Mouse (Mus musculus) intestine, embryonic 16.5 days (tissue): ENCODE measurements at regions not wholly inside any gene's neighbourhood (a gene's known extent, or its start where the extent isn't known, plus 50 kb on each side); places are given as distances from the start of the nearest gene placed in this dataset.

Experiments used
- ATAC-seq: fragments of 200-750 bp; cut with Nextera tagmentation; 2 replicates; pipeline ENCODE4 v1.8.0; 2017; ENCODE audit warnings: moderate TSS enrichment, moderate library complexity
- H3K27ac ChIP-seq: fragments of 300-500 bp; sonication (generic); 2 replicates; pipeline ENCODE4 v1.5.1; 2014; ENCODE audit warnings: mild to moderate bottlenecking, low read length
- H3K27me3 ChIP-seq: fragments of 300-500 bp; sonication (generic); replicated peaks from 2 replicates; pipeline ENCODE4 v1.6.1; 2014; ENCODE audit warnings: low read length, control low read depth, mixed read lengths; ENCODE audit not compliant: control insufficient read depth, insufficient read depth
- H3K36me3 ChIP-seq: fragments of 300-500 bp; sonication (generic); 2 replicates; pipeline ENCODE4 v1.6.1; 2014; ENCODE audit warnings: low read length, control low read depth; ENCODE audit not compliant: control insufficient read depth, insufficient read depth
- H3K4me1 ChIP-seq: fragments of 300-500 bp; sonication (generic); 2 replicates; pipeline ENCODE4 v1.6.1; 2014; ENCODE audit warnings: low read length, control low read depth, mixed read lengths; ENCODE audit not compliant: control insufficient read depth, insufficient read depth
- H3K4me2 ChIP-seq: fragments of 300-500 bp; sonication (generic); 2 replicates; pipeline ENCODE4 v1.6.1; 2014; ENCODE audit warnings: low read depth, low read length, control low read depth
- H3K4me3 ChIP-seq: fragments of 300-500 bp; sonication (generic); 2 replicates; pipeline ENCODE4 v1.5.1; 2014; ENCODE audit warnings: mild to moderate bottlenecking, low read length
- H3K9ac ChIP-seq: fragments of 300-500 bp; sonication (generic); 2 replicates; pipeline ENCODE4 v1.6.1; 2014; ENCODE audit warnings: low read depth, low read length
- H3K9me3 ChIP-seq: fragments of 300-500 bp; sonication (generic); 2 replicates; pipeline ENCODE4 v1.6.1; 2016; ENCODE audit warnings: low read length, control low read depth; ENCODE audit not compliant: control insufficient read depth
- WGBS: fragments of 180-500 bp; shearing (Covaris S2); extraction: QIAGEN DNeasy Blood & Tissue Kit; methylation state at CpG from one replicate; pipeline ENCODE4 v1.1.7; 2014; 5-methylcytosine and 5-hydroxymethylcytosine counted together

DNA sequence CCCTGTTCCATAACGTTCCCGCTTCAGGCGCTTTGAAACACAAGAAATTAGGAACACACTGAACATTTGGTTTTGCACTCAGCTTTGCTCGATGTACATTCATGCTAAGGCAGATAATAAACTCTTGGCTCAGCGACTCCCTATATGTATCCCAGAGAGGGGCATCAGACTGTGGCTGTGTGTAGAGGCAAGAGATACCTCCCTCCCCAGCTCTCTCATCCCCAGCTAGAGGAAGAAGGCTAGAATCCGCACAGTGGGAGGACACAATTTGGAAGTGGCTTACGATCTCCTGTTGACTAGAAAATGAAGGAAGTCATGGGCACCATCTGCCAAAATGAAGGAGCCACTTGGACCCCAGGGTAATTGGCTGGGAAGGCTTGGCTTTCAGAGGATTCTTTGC lies 244.7 kb downstream of the C1d start:
- Histone ChIP-seq H3K4me1 (no peaks in the 10 kb centered on the region), H3K4me3 (no peak overlapping the region), H3K9me3 (no peaks in the 10 kb centered on the region), H3K9ac (no peak overlapping the region), H3K27me3 (no peaks in the 10 kb centered on the region), H3K4me2 (no peak overlapping the region), H3K36me3 (no peaks in the 10 kb centered on the region), H3K27ac (no peak overlapping the region)
- no peak for ATAC-seq
- 93% methylated on average over 7 of the region's 7 CpGs for WGBS

DNA sequence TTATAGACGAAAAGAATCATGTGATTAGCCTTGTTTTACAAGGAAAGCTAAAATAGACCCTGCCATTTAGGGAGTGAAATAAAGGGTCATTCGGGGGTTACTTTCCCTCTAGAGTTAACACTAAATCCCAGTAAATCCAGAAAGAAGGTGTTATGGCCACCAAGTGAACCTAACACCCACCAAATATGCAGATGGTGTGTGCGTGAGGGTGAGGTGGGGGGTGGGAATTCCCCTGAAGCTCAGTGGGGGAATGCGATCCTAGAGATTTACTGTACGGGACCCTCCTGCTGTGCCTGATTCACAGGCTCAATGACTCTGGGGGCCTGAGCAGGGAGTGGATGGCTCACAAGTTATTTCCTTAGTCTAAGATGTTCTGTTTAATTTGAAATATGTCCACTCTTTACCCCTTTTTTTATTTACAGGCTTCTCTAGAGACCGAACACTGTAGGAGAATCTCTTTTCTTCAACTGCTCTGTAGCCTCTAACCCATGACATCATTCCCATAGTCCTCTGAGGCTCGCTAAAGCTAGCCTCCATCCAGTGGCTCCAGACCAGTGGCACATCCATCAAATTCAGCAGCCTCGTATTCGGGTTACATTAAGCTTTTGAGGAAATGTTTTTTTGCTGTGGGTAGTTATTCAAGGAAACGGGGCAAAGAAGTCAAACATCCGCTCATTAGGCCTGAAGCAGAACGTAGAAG lies 265.0 kb downstream of the C1d start:
- no peak overlapping the region for H3K4me2 ChIP-seq
- H3K27ac ChIP-seq: no peak overlapping the region
- 68% methylated on average over 12 of the region's 12 CpGs for WGBS
- no peak overlapping the region for H3K4me3 ChIP-seq
- H3K27me3 ChIP-seq: no peaks in the 10 kb centered on the region
- no peaks in the 10 kb centered on the region for H3K9me3 ChIP-seq
- no peaks in the 10 kb centered on the region for H3K36me3 ChIP-seq
- ATAC-seq: no peak
- no peaks in the 10 kb centered on the region for H3K4me1 ChIP-seq
- H3K9ac ChIP-seq: no peak overlapping the region

- H3K27ac ChIP-seq: no peak overlapping the region
- no peak for ATAC-seq
- no peaks in the 10 kb centered on the region for H3K4me1 ChIP-seq
- H3K36me3 ChIP-seq: no peaks in the 10 kb centered on the region
- H3K4me3 ChIP-seq: no peak overlapping the region
- no peak overlapping the region for H3K9ac ChIP-seq
- H3K9me3 ChIP-seq: no peaks in the 10 kb centered on the region
- H3K4me2 ChIP-seq: no peak overlapping the region
- WGBS: 85% methylated on average over 4 of the region's 4 CpGs
- no peaks in the 10 kb centered on the region for H3K27me3 ChIP-seq
Observed at GRCm38 (mm10) chr11:17523329-17523728, 265.9 kb downstream of the C1d start.

GRCm38 (mm10) chr11:17524985-17525775 lies 267.8 kb downstream of the C1d start:
- Histone ChIP-seq H3K4me2 (no peak overlapping the region), H3K4me1 (no peaks in the 10 kb centered on the region), H3K27ac (no peak overlapping the region), H3K9ac (no peak overlapping the region), H3K9me3 (no peaks in the 10 kb centered on the region), H3K27me3 (no peaks in the 10 kb centered on the region), H3K4me3 (no peak overlapping the region), H3K36me3 (no peaks in the 10 kb centered on the region)
- ATAC-seq: no peak
- 49% methylated on average over 7 of the region's 7 CpGs for WGBS

GRCm38 (mm10) chr11:17526476-17526875 lies 269.1 kb downstream of the C1d start:
- Histone ChIP-seq H3K27ac (no peak overlapping the region), H3K4me1 (no peaks in the 10 kb centered on the region), H3K9ac (no peak overlapping the region), H3K4me2 (no peak overlapping the region), H3K36me3 (no peaks in the 10 kb centered on the region), H3K4me3 (no peak overlapping the region), H3K9me3 (no peaks in the 10 kb centered on the region), H3K27me3 (no peaks in the 10 kb centered on the region)
- ATAC-seq: no peak
- 67% methylated on average over 5 of the region's 5 CpGs for WGBS

- H3K4me1 ChIP-seq: no peaks in the 10 kb centered on the region
- no peaks in the 10 kb centered on the region for H3K36me3 ChIP-seq
- H3K9ac ChIP-seq: no peak overlapping the region
- no peaks in the 10 kb centered on the region for H3K9me3 ChIP-seq
- H3K27me3 ChIP-seq: no peaks in the 10 kb centered on the region
- 78% methylated on average over 6 of the region's 6 CpGs for WGBS
- ATAC-seq: no peak
- H3K4me3 ChIP-seq: no peak overlapping the region
- no peak overlapping the region for H3K27ac ChIP-seq
- no peak overlapping the region for H3K4me2 ChIP-seq
Observed at GRCm38 (mm10) chr11:17528609-17529008, 271.2 kb downstream of the C1d start.

DNA sequence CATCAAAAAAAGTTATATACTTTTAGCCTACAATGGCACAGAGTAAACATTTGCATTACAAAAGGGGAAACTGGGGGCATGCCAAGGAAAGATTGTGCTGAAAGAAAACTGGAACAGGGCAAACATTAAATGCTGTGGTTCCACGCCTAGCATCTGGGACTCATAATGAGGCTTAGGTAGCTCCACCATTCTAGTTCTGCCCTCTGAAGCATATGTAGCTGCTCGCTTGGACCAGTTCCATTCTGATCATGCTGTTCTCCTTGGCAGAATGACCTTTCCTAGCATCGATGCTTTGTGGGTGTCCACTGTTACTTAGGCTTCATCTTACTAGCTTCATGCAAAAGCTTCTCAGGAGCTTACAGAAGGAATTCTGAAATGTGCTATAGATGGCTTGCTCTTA lies 276.3 kb downstream of the C1d start:
- no peak overlapping the region for H3K9ac ChIP-seq
- H3K4me3 ChIP-seq: no peak overlapping the region
- no peaks in the 10 kb centered on the region for H3K4me1 ChIP-seq
- 82% methylated on average over 3 of the region's 3 CpGs for WGBS
- H3K27me3 ChIP-seq: no peaks in the 10 kb centered on the region
- H3K9me3 ChIP-seq: no peaks in the 10 kb centered on the region
- no peak overlapping the region for H3K4me2 ChIP-seq
- no peaks in the 10 kb centered on the region for H3K36me3 ChIP-seq
- ATAC-seq: no peak
- H3K27ac ChIP-seq: no peak overlapping the region

- H3K27me3 ChIP-seq: no peaks in the 10 kb centered on the region
- no peaks in the 10 kb centered on the region for H3K36me3 ChIP-seq
- no peak overlapping the region for H3K9ac ChIP-seq
- H3K4me1 ChIP-seq: no peaks in the 10 kb centered on the region
- H3K4me3 ChIP-seq: no peak overlapping the region
- H3K9me3 ChIP-seq: no peaks in the 10 kb centered on the region
- no peak for ATAC-seq
- no peak overlapping the region for H3K4me2 ChIP-seq
- H3K27ac ChIP-seq: no peak overlapping the region
Observed at GRCm38 (mm10) chr11:17546286-17546685, 288.9 kb downstream of the C1d start.

DNA sequence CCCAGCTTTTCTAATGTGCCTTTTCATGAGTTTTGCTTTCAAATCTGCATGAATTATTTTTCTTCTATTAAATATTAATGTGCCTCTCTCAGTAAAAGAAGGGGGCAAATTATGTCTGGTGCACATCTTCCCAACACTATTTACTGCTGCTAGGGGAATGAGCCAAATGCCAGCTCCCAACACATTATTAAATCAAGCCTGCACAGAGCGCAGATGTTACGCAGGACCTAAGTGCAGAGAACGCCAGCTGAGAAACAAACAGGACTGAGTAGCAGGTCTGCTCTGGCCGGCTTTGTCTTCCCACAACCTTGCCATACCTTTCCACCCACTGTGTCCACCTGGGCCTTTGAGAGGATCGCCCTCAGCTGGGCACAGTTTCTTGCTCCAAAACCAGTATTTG lies 291.8 kb downstream of the C1d start:
- Histone ChIP-seq H3K9ac (no peak overlapping the region), H3K27me3 (no peaks in the 10 kb centered on the region), H3K27ac (no peak overlapping the region), H3K9me3 (no peaks in the 10 kb centered on the region), H3K4me3 (no peak overlapping the region), H3K36me3 (no peaks in the 10 kb centered on the region), H3K4me2 (no peak overlapping the region), H3K4me1 (no peaks in the 10 kb centered on the region)
- 68% methylated on average over 5 of the region's 5 CpGs for WGBS
- ATAC-seq: no peak
